Mouse (Mus musculus) spleen, adult 2 months (tissue): ENCODE measurements at regions not wholly inside any gene's neighbourhood (a gene's known extent, or its start where the extent isn't known, plus 50 kb on each side); places are given as distances from the start of the nearest gene placed in this dataset.

ENCODE experiments used
- CTCF ChIP-seq: fragments of 200-500 bp; IDR thresholded peaks from 2 replicates; pipeline ENCODE4 v1.5.1; 2011; ENCODE audit warnings: mild to moderate bottlenecking, inconsistent platforms; ENCODE audit not compliant: insufficient read depth, insufficient read length, insufficient replicate concordance; ENCODE audit errors: extremely low read depth
- POLR2A ChIP-seq: fragments of 200-500 bp; IDR thresholded peaks from 2 replicates; pipeline ENCODE4 v1.6.1; 2011; ENCODE audit warnings: low read depth, low read length, inconsistent platforms

GRCm38 (mm10) chr2:133182920-133183319 lies 237.2 kb upstream of the Fermt1 start:
- no peak for TF ChIP-seq CTCF
- no peak for TF ChIP-seq POLR2A
